Mouse (Mus musculus): ENCODE measurements around the gene Capn15.

DNA sequence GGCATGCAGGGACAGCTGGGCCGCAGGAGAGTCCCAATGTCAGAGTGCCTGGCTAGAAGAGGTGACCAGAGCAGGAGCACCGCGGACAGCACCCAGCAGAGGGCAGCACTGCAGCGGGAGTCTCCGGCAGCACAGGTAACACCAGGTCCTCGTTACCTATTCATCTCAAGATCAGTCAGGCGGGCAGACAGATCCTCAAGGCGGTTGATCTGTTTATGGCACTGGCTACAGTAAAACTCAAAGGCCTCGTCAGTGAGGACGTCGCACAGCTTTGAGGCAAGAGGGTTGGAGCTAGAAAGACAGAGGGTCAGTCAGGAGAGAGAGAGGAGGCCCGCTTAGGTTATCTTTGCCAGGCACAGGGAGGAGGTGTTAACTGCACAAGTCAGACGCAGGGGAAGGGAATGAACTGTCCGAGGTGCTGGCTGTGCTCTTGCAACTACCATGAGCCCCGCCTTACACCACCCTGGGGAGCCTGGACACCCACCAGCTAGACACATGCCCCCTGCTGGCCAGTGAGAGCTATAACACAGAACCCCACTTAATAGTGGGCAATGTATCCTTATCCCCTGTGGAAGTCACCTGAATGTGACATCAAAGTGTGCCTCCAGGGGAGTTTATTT, 26.4 kb upstream of the Capn15 start:
- TF ChIP-seq MAFK (IDR thresholded peaks at IDR 0.05; ENCODE audit: borderline replicate concordance, low read depth, low read length) (no peak), POLR2AphosphoS2 (IDR thresholded peaks at IDR 0.05; ENCODE audit: low read length) (no peak), POLR2A (IDR thresholded peaks at IDR 0.05; ENCODE audit: control insufficient read depth in 1 of 2, insufficient read depth in 1 of 2, low read depth in 1 of 2, low read length in 2 of 2, poor library complexity in 1 of 2) (no peak), GATA1 (IDR thresholded peaks at IDR 0.05; ENCODE audit: low read depth, low read length) (0 out of 2 replicates have a peak, but pooled peaks have one; percentile 48), RCOR1 (IDR thresholded peaks at IDR 0.05; ENCODE audit: low read depth, low read length) (no peak), CTCF (IDR thresholded peaks at IDR 0.05 in 2 of 3, conservative IDR thresholded peaks at IDR 0.05 in 1 of 3; ENCODE audit: control insufficient read depth in 1 of 3, insufficient read depth in 1 of 3, low read depth in 2 of 3, low read length in 3 of 3, poor library complexity in 1 of 3, severe bottlenecking in 1 of 3) (peak; percentile 86 to 90 (median 88)), MXI1 (IDR thresholded peaks at IDR 0.05; ENCODE audit: low read depth, low read length) (peak; percentile 98), ELF1 (IDR thresholded peaks at IDR 0.05; ENCODE audit: low read depth, low read length) (no peak), TBP (IDR thresholded peaks at IDR 0.05; ENCODE audit: low read depth, low read length) (peak; percentile 57; the same call in 1 of the 2 replicates), JUND (IDR thresholded peaks at IDR 0.05; ENCODE audit: low read depth, low read length) (no peak), ZC3H11A (IDR thresholded peaks at IDR 0.05; ENCODE audit: low read depth, low read length) (no peak), ETS1 (IDR thresholded peaks at IDR 0.05; ENCODE audit: low read depth, low read length) (no peak), GABPA (IDR thresholded peaks at IDR 0.05; ENCODE audit: low read depth, low read length) (no peak), CHD1 (IDR thresholded peaks at IDR 0.05; ENCODE audit: low read depth, low read length) (no peak)

Data from MEL (cell line).